Mouse (Mus musculus): Measurements from ENCODE around the gene Olfr92.
"Not testable (repeated sequence)": the region's sequence is repeated elsewhere in the genome, so short reads cannot be mapped to it uniquely, and the experiment has no call there.

Olfr92 gene

GRCm38 (mm10) chr17:37119988-37120387 is at the start of gene Olfr92:
TSS of gene Olfr92 (minus strand) at chr17:37120088.
- DNase-seq = no peak

GRCm38 (mm10) chr17:37161394-37161793 is 41.5 kb upstream of the Olfr92 start, which contains the start of gene Olfr93:
TSS of gene Olfr93 (minus strand) at chr17:37161494.
- DNase-seq = no peak

GRCm38 (mm10) chr17:37131366-37131765 is 11.5 kb upstream of the Olfr92 start:
- DNase-seq = not testable (repeated sequence)

GRCm38 (mm10) chr17:37098178-37098577 is 21.7 kb downstream of the Olfr92 start, which contains the start of gene Olfr91:
TSS of gene Olfr91 (minus strand) at chr17:37098278.
- DNase-seq = no peak

GRCm38 (mm10) chr17:37093289-37093688 is 26.6 kb downstream of the Olfr92 start:
- DNase-seq = no peak

GRCm38 (mm10) chr17:37092198-37092597 is 27.7 kb downstream of the Olfr92 start:
- no peak for DNase-seq

GRCm38 (mm10) chr17:37088399-37088798 is 31.5 kb downstream of the Olfr92 start, which contains the start of gene Olfr90:
TSS of gene Olfr90 (minus strand) at chr17:37088499.
- DNase-seq = no peak

GRCm38 (mm10) chr17:37085545-37085944 is 34.3 kb downstream of the Olfr92 start:
- no peak for DNase-seq

- no peak for DNase-seq
These were observed 35.3 kb downstream of the Olfr92 start for GRCm38 (mm10) chr17:37084632-37085031.

- DNase-seq = peak; percentile 43
These were observed 36.6 kb downstream of the Olfr92 start for GRCm38 (mm10) chr17:37083327-37083726.

- DNase-seq = no peak
These were observed 38.2 kb downstream of the Olfr92 start for GRCm38 (mm10) chr17:37081659-37082058.

- no peak for DNase-seq
These were observed 39.8 kb downstream of the Olfr92 start for GRCm38 (mm10) chr17:37080119-37080518.

- DNase-seq = no peak
These were observed 40.9 kb downstream of the Olfr92 start for GRCm38 (mm10) chr17:37078990-37079389.

GRCm38 (mm10) chr17:37078193-37078592 is 41.7 kb downstream of the Olfr92 start:
- no peak for DNase-seq

GRCm38 (mm10) chr17:37075766-37076165 is 44.1 kb downstream of the Olfr92 start:
- DNase-seq = no peak

GRCm38 (mm10) chr17:37075181-37075580 is 44.7 kb downstream of the Olfr92 start:
- DNase-seq = no peak

GRCm38 (mm10) chr17:37072730-37073276 is 47.1 kb downstream of the Olfr92 start:
- DNase-seq = no peak

- no peak for DNase-seq
These were observed 47.7 kb downstream of the Olfr92 start for GRCm38 (mm10) chr17:37072080-37072729.

GRCm38 (mm10) chr17:37070121-37070520 is 49.8 kb downstream of the Olfr92 start:
- DNase-seq = no peak

- no peak for DNase-seq
These were observed 52.0 kb downstream of the Olfr92 start for GRCm38 (mm10) chr17:37067861-37068260.

GRCm38 (mm10) chr17:37065993-37066392 is 53.9 kb downstream of the Olfr92 start:
- DNase-seq = no peak

- DNase-seq = no peak
These were observed 56.0 kb downstream of the Olfr92 start for GRCm38 (mm10) chr17:37063686-37064495.

GRCm38 (mm10) chr17:37063063-37063462 is 56.8 kb downstream of the Olfr92 start:
- DNase-seq = no peak
